Mouse (Mus musculus): ENCODE results near the gene Nek9. TPM values are rescaled to one million over a fixed set of nuclear protein-coding genes. Genes with fewer than 3 reads are reported as not detected.

Gene Nek9
- polyA plus RNA-seq, 1 experiment from 2014 or later: 21.1 TPM

Other genes starting within 250 kb of the Nek9 start
- gene Prox2, start 228.6 kb downstream of the Nek9 start, polyA plus RNA-seq (2016; fragmentation: Nextera tagmentation; extraction: Ambion mirVana): 2.5 and 3.7 TPM in 2 replicates
- 101 and 107 TPM in 2 replicates for gene Dlst, start 228.5 kb downstream of the Nek9 start, polyA plus RNA-seq (2016; fragmentation: Nextera tagmentation; extraction: Ambion mirVana)
- gene Rps6kl1, start 188.1 kb downstream of the Nek9 start, polyA plus RNA-seq (2016; fragmentation: Nextera tagmentation; extraction: Ambion mirVana): 5.4 and 6.1 TPM in 2 replicates
- gene Pgf, start 161.6 kb downstream of the Nek9 start, polyA plus RNA-seq (2016; fragmentation: Nextera tagmentation; extraction: Ambion mirVana): 5.7 and 6.2 TPM in 2 replicates
- gene Eif2b2, start 119.9 kb downstream of the Nek9 start, polyA plus RNA-seq (2016; fragmentation: Nextera tagmentation; extraction: Ambion mirVana): 85.7 and 86.6 TPM in 2 replicates
- 9.8 and 10.5 TPM in 2 replicates for gene Mlh3, start 68.8 kb downstream of the Nek9 start, polyA plus RNA-seq (2016; fragmentation: Nextera tagmentation; extraction: Ambion mirVana)
- 63.9 and 73.7 TPM in 2 replicates for gene Acyp1, start 50.9 kb downstream of the Nek9 start, polyA plus RNA-seq (2016; fragmentation: Nextera tagmentation; extraction: Ambion mirVana)
- 1.1 and 1.2 TPM in 2 replicates for gene Zc2hc1c, start 50.8 kb downstream of the Nek9 start, polyA plus RNA-seq (2016; fragmentation: Nextera tagmentation; extraction: Ambion mirVana)
- gene Tmed10, start 35.5 kb upstream of the Nek9 start, polyA plus RNA-seq (2016; fragmentation: Nextera tagmentation; extraction: Ambion mirVana): 225 and 231 TPM in 2 replicates
- 1.1 and 1.7 TPM in 2 replicates for gene Fos, start 134.5 kb upstream of the Nek9 start, polyA plus RNA-seq (2016; fragmentation: Nextera tagmentation; extraction: Ambion mirVana)